Mouse (Mus musculus) embryonic facial prominence, embryonic 11.5 days (tissue): ENCODE data around the gene Zdhhc5. TPM values are rescaled to one million over a fixed set of nuclear protein-coding genes. Genes with fewer than 3 reads are reported as not detected.

Experiments
- ATAC-seq: fragments of 200-750 bp; cut with Nextera tagmentation; replicated peaks from 2 replicates; pipeline ENCODE4 v1.8.0; 2017; ENCODE audit warnings: low read depth; ENCODE audit not compliant: insufficient number of reproducible peaks, low FRiP score, low TSS enrichment
- DNase-seq: peaks from one replicate; pipeline ENCODE4 v3.0.0-alpha.2; 2015; ENCODE audit warnings: low spot score
- H3K27ac ChIP-seq: fragments of 300-500 bp; sonication (generic); replicated peaks from 2 replicates; pipeline ENCODE4 v1.5.1; 2014; ENCODE audit warnings: mild to moderate bottlenecking, low read depth, low read length, control low read depth
- H3K27me3 ChIP-seq: fragments of 300-500 bp; sonication (generic); 2 replicates; pipeline ENCODE4 v1.6.1; 2014; ENCODE audit warnings: mild to moderate bottlenecking, low read length, moderate library complexity, mixed read lengths; ENCODE audit not compliant: control insufficient read depth, insufficient read depth
- H3K36me3 ChIP-seq: fragments of 300-500 bp; sonication (generic); replicated peaks from 2 replicates; pipeline ENCODE4 v1.6.1; 2014; ENCODE audit warnings: low read depth, mild to moderate bottlenecking, low read length, moderate library complexity, mixed read lengths; ENCODE audit not compliant: control insufficient read depth, insufficient read depth
- H3K4me1 ChIP-seq: fragments of 300-500 bp; sonication (generic); 2 replicates; pipeline ENCODE4 v1.6.1; 2014; ENCODE audit warnings: low read length, mixed read lengths; ENCODE audit not compliant: control insufficient read depth, insufficient read depth
- H3K4me2 ChIP-seq: fragments of 300-500 bp; sonication (generic); 2 replicates; pipeline ENCODE4 v1.6.1; 2014; ENCODE audit warnings: low read depth, mild to moderate bottlenecking, control low read depth, low read length, moderate library complexity
- H3K4me3 ChIP-seq: fragments of 300-500 bp; sonication (generic); 2 replicates; pipeline ENCODE4 v1.5.1; 2014; ENCODE audit warnings: low read depth, low read length, control low read depth
- H3K9ac ChIP-seq: fragments of 300-500 bp; sonication (generic); replicated peaks from 2 replicates; pipeline ENCODE4 v1.6.1; 2014; ENCODE audit warnings: mild to moderate bottlenecking, control low read depth, low read length
- H3K9me3 ChIP-seq: fragments of 300-500 bp; sonication (generic); replicated peaks from 2 replicates; pipeline ENCODE4 v1.6.1; 2016; ENCODE audit warnings: mild to moderate bottlenecking, low read length, inconsistent platforms, mixed read lengths; ENCODE audit not compliant: control insufficient read depth
- WGBS: fragments of 180-500 bp; shearing (Covaris S2); extraction: QIAGEN DNeasy Blood & Tissue Kit; methylation state at CpG from one replicate; pipeline ENCODE4 v1.1.7; 2014; 5-methylcytosine and 5-hydroxymethylcytosine counted together
- microRNA counts: library from miRNA; unstranded; fragments of <30 nt; microRNA quantifications from one replicate; lab custom pipeline; 2016
- microRNA-seq: library from miRNA; unstranded; fragments of <30 nt; microRNA quantifications from one replicate; pipeline ENCODE4, GENCODE M21; 2016; ENCODE audit warnings: borderline number of aligned reads
- polyA plus RNA-seq: library from polyadenylated mRNA; unstranded; fragments of >200 nt; fragmentation: Nextera tagmentation; extraction: Ambion mirVana; gene quantifications from 2 replicates; pipeline ENCODE4 v1.2.1, GENCODE M21; 2014

Gene Zdhhc5
- polyA plus RNA-seq, 1 experiment from 2014 or later = 25.5 TPM

DNA sequence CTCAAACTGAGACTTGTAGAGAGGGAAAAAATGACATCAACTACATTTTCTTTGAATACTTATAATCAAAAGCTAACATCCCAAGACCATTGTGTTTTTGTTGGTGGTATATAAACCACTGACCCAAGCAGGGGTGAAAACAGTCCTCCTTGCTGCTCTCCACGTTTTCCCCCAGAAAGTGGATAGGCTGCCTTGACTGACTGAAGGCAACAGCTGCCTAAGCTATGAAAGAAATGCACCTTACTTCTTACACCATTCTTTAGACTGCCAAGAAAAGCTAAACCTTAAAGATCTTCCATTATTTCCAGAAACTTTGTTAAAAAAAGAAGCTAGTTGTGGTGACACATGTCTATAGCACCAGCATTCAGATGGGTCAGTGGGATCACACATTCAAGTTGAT lies 68.8 kb downstream of the Zdhhc5 start:
- Histone ChIP-seq H3K9me3 (no peaks in the 10 kb centered on the region), H3K36me3 (no peaks in the 10 kb centered on the region), H3K27me3 (no peaks in the 10 kb centered on the region), H3K9ac (no peak overlapping the region), H3K4me3 (no peak overlapping the region), H3K27ac (no peak overlapping the region), H3K4me1 (no peaks in the 10 kb centered on the region), H3K4me2 (no peak overlapping the region)
- WGBS = 81% methylated on average over 1 of the region's 1 CpGs
- DNase-seq = no peak
- ATAC-seq = no peak

DNA sequence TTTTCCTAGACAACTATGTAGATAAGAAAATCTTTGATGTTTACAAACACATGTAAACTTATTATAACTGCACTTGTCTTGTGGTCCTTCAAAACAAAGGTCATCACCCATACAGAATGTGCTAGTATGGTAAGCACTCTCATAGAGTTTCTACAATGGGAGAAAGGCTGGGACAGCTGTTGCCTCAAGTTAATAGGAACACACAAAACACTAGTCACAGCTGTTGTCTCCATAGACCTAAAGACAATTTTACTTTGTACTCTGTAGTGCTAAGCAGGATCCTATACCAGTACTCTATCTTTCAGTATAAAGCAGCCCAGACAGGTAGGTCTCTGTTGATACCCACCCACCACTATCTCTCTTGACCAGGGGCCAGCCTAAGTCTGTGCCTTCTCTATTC lies 74.1 kb downstream of the Zdhhc5 start:
- Histone ChIP-seq H3K4me2 (no peak overlapping the region), H3K27ac (no peak overlapping the region), H3K27me3 (no peaks in the 10 kb centered on the region), H3K36me3 (no peaks in the 10 kb centered on the region), H3K4me1 (peaks cover 2% of the 10 kb centered on the region; the same call in 1 of the 2 replicates), H3K9ac (no peak overlapping the region), H3K4me3 (no peak overlapping the region), H3K9me3 (no peaks in the 10 kb centered on the region)
- DNase-seq = no peak
- ATAC-seq = no peak

DNA sequence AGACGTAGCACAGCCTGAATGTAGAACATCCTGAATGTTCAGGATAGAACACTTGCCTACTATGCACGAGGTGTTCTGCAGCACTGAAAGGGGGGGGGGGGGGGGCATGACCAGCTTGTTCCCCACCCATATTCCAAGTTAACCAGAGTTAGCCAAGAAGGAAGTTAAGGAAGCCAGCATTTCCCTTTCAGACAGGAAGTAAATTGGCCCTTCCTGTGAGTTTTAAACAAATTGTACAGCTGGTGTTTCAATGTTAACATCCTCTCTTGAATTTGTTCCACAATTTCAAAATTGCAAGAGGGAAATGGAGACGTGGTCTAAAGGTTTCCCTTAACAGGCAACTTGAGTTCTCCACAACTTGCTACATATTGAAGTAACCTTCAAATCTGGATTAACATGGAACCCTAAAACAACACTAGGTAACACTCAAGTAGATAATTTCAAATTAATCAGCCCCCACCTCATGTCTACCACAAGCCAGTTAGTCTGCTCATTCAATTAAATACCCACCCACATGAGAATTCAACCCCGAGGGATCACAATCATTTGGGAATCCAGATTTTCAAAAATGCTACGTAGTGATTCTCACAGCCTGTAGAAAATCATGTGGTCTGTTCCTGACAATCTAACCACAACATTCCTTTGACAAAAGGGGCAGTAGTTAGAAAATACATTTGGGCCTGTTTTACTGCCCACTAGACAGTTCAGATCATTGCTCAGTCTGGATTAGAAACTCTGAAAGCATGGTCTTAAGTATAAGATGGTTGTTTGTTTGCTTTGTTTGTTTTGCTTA lies 76.4 kb downstream of the Zdhhc5 start:
- Histone ChIP-seq H3K27me3 (no peaks in the 10 kb centered on the region), H3K4me3 (no peak overlapping the region), H3K9me3 (no peaks in the 10 kb centered on the region), H3K4me2 (no peak overlapping the region), H3K27ac (no peak overlapping the region), H3K4me1 (peaks cover 2% of the 10 kb centered on the region; the same call in 1 of the 2 replicates), H3K9ac (no peak overlapping the region), H3K36me3 (no peaks in the 10 kb centered on the region)
- ATAC-seq (no peak), DNase-seq (no peak)
- 68% methylated on average over 5 of the region's 5 CpGs for WGBS

MicroRNAs within 50 kb of the gene (microRNA counts, 519-probe panel; counts per million panel counts)
- microRNA mmu-miR-130a (lab: Ali Mortazavi, UCI) = 6,264 counts per million, percentile 98 among the panel's probes with 10 or more counts

Small RNAs within 50 kb of the gene (microRNA-seq; reads per million reads assigned to microRNA genes)
- gene Mir130a = 41,077 reads per million, percentile 99 among the genes with 10 or more reads in this experiment

Other genes starting within 250 kb of the Zdhhc5 start
- gene Tfpi, start 238.4 kb downstream of the Zdhhc5 start, polyA plus RNA-seq = 20.8 and 23.1 TPM in 2 replicates
- gene Ctnnd1, start 64.4 kb downstream of the Zdhhc5 start, polyA plus RNA-seq = 39.3 and 40.6 TPM in 2 replicates
- gene Btbd18, start 56.1 kb downstream of the Zdhhc5 start, polyA plus RNA-seq = 0.07 TPM in 2 replicates
- gene Selenoh, start 44.4 kb downstream of the Zdhhc5 start, polyA plus RNA-seq = 446 and 475 TPM in 2 replicates
- gene Gm28635, start 37.1 kb downstream of the Zdhhc5 start, polyA plus RNA-seq = not detected in 2 replicates
- 62.1 and 68.2 TPM in 2 replicates for gene Med19, start 36.8 kb downstream of the Zdhhc5 start, polyA plus RNA-seq
- 150 and 152 TPM in 2 replicates for gene Tmx2, start 36.0 kb downstream of the Zdhhc5 start, polyA plus RNA-seq
- gene Clp1, start 12.2 kb upstream of the Zdhhc5 start, polyA plus RNA-seq = 58.5 and 61.1 TPM in 2 replicates
- 6.2 and 6.6 TPM in 2 replicates for gene Ypel4, start 18.9 kb upstream of the Zdhhc5 start, polyA plus RNA-seq
- 5.9 and 6.4 TPM in 2 replicates for gene Gm19426, start 28.5 kb upstream of the Zdhhc5 start, polyA plus RNA-seq
- gene Serping1, start 60.3 kb upstream of the Zdhhc5 start, polyA plus RNA-seq = 21.0 and 22.4 TPM in 2 replicates
- 30.6 and 36.1 TPM in 2 replicates for gene Ube2l6, start 83.6 kb upstream of the Zdhhc5 start, polyA plus RNA-seq
- gene Smtnl1, start 107.5 kb upstream of the Zdhhc5 start, polyA plus RNA-seq = 0.11 and 0.20 TPM in 2 replicates
- 45.9 and 50.0 TPM in 2 replicates for gene Timm10, start 111.8 kb upstream of the Zdhhc5 start, polyA plus RNA-seq
- gene Slc43a1, start 123.7 kb upstream of the Zdhhc5 start, polyA plus RNA-seq = 23.1 and 28.0 TPM in 2 replicates
- 2.4 and 3.2 TPM in 2 replicates for gene Rtn4rl2, start 171.5 kb upstream of the Zdhhc5 start, polyA plus RNA-seq
- gene Slc43a3, start 221.4 kb upstream of the Zdhhc5 start, polyA plus RNA-seq = 37.2 and 38.9 TPM in 2 replicates